Comparison of ENCODE assay signal across 11 mouse cellular contexts in the genomic region with DNA sequence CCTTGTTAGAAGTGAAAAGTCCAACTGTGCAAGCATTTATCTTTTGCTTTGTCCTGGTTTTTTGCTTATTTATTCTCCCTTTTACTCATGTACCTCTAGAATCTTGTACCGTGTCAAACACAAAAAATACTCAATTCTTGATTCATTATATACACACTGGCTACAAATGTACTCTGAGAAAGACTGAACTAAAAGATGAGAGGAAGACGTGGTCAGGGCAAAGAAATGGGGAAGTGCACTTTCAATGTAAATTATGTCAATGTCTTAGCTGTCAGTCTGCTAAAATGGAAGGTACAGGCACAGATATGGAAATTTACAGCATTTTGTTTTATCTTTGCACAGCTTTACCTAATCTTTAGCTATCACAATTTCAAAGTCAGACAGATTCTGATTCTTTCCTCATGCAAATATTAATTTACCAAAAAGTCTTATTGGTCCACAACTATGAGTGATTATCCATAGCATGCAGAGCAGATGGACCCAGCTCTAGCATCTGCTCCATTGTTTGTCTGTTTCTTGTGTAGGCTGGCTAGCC.
"Had no signal": no experiment of that assay in that cellular context is flagged by ENCODE, and none has a peak within 500 bp of the region (broad histone marks: within the 10 kb centered on the region; RNA-seq: fewer than 3 reads in every experiment).

No protein-coding gene starts in this region.

- ATAC-seq: liver, postnatal 0 days had no signal

- DNase-seq: kidney, adult 11 months; kidney, adult 9 months; kidney, postnatal 10 days; kidney, postnatal 4 days; liver; liver, embryonic 13.5 days; liver, postnatal 0 days; midbrain, embryonic 14.5 days; right cerebral cortex, postnatal 4 days; spleen, adult 18-20 months; thymus, postnatal 36 days had no signal
